Mouse (Mus musculus): ENCODE results near the gene Inip.

Gene Inip

GRCm38 (mm10) chr4:59801489-59801888, at the start of gene Inip:
Gene Inip, minus strand, starts transcription at chr4:59801589.
- no peak for DNase-seq (ENCODE audit: low spot score in 2 of 2)

- peak; percentile 71 to 74 for DNase-seq (ENCODE audit: low spot score in 2 of 2)
Observed at GRCm38 (mm10) chr4:59850181-59850580, 48.8 kb upstream of the Inip start.

GRCm38 (mm10) chr4:59847447-59847846, 46.1 kb upstream of the Inip start:
- no peak for DNase-seq (ENCODE audit: low spot score in 2 of 2)

GRCm38 (mm10) chr4:59845245-59845637, 43.9 kb upstream of the Inip start:
- DNase-seq (ENCODE audit: low spot score in 2 of 2), result no peak

- DNase-seq (ENCODE audit: low spot score in 2 of 2), result no peak
Observed at GRCm38 (mm10) chr4:59844460-59845244, 43.3 kb upstream of the Inip start.

GRCm38 (mm10) chr4:59837659-59838058, 36.3 kb upstream of the Inip start:
- no peak for DNase-seq (ENCODE audit: low spot score in 2 of 2)

GRCm38 (mm10) chr4:59832810-59833209, 31.4 kb upstream of the Inip start:
- DNase-seq (ENCODE audit: low spot score in 2 of 2), result no peak

- DNase-seq (ENCODE audit: low spot score in 2 of 2), result no peak
Observed at GRCm38 (mm10) chr4:59831038-59831437, 29.6 kb upstream of the Inip start.

- DNase-seq (ENCODE audit: low spot score in 2 of 2), result peak in 1 of 2 experiments; percentile 45
Observed at GRCm38 (mm10) chr4:59829072-59829471, 27.7 kb upstream of the Inip start.

- DNase-seq (ENCODE audit: low spot score in 2 of 2), result no peak
Observed at GRCm38 (mm10) chr4:59826381-59826780, 25.0 kb upstream of the Inip start.

GRCm38 (mm10) chr4:59825634-59826033, 24.2 kb upstream of the Inip start:
- peak; percentile 42 to 54 for DNase-seq (ENCODE audit: low spot score in 2 of 2)

- no peak for DNase-seq (ENCODE audit: low spot score in 2 of 2)
Observed at GRCm38 (mm10) chr4:59824860-59825259, 23.5 kb upstream of the Inip start.

GRCm38 (mm10) chr4:59823470-59823869, 22.1 kb upstream of the Inip start:
- DNase-seq (ENCODE audit: low spot score in 2 of 2), result peak; percentile 44 to 70

- no peak for DNase-seq (ENCODE audit: low spot score in 2 of 2)
Observed at GRCm38 (mm10) chr4:59822119-59822518, 20.7 kb upstream of the Inip start.

GRCm38 (mm10) chr4:59821516-59821915, 20.1 kb upstream of the Inip start:
- DNase-seq (ENCODE audit: low spot score in 2 of 2), result no peak

- no peak for DNase-seq (ENCODE audit: low spot score in 2 of 2)
Observed at GRCm38 (mm10) chr4:59819477-59820022, 18.2 kb upstream of the Inip start.

GRCm38 (mm10) chr4:59819054-59819472, 17.7 kb upstream of the Inip start:
- no peak for DNase-seq (ENCODE audit: low spot score in 2 of 2)

- DNase-seq (ENCODE audit: low spot score in 2 of 2), result peak in 1 of 2 experiments; percentile 36
Observed at GRCm38 (mm10) chr4:59818498-59818897, 17.1 kb upstream of the Inip start.

GRCm38 (mm10) chr4:59817790-59818189, 16.4 kb upstream of the Inip start:
- DNase-seq (ENCODE audit: low spot score in 2 of 2), result no peak

- DNase-seq (ENCODE audit: low spot score in 2 of 2), result no peak
Observed at GRCm38 (mm10) chr4:59816477-59816876, 15.1 kb upstream of the Inip start.

GRCm38 (mm10) chr4:59816016-59816415, 14.6 kb upstream of the Inip start:
- no peak for DNase-seq (ENCODE audit: low spot score in 2 of 2)

GRCm38 (mm10) chr4:59815121-59815810, 13.9 kb upstream of the Inip start:
- peak; percentile 38 to 57 for DNase-seq (ENCODE audit: low spot score in 2 of 2)

- DNase-seq (ENCODE audit: low spot score in 2 of 2), result no peak
Observed at GRCm38 (mm10) chr4:59814094-59814493, 12.7 kb upstream of the Inip start.
